Mouse (Mus musculus) thymus, adult 2 months (tissue): Measurements from ENCODE around the gene Cox7a2.

Experiments
- CTCF ChIP-seq: fragments of 200-500 bp; IDR thresholded peaks from 2 replicates; pipeline ENCODE4 v1.5.1; 2012; ENCODE audit warnings: mild to moderate bottlenecking, control low read depth, low read length, moderate library complexity, borderline replicate concordance; ENCODE audit not compliant: control insufficient read depth, poor library complexity, insufficient read depth; ENCODE audit errors: extremely low read depth
- POLR2A ChIP-seq: fragments of 200-500 bp; IDR thresholded peaks from 2 replicates; pipeline ENCODE4 v1.6.1; 2012; ENCODE audit warnings: mild to moderate bottlenecking, low read length, control low read depth, moderate library complexity; ENCODE audit not compliant: control insufficient read depth, poor library complexity, insufficient read depth; ENCODE audit errors: extremely low read depth

DNA sequence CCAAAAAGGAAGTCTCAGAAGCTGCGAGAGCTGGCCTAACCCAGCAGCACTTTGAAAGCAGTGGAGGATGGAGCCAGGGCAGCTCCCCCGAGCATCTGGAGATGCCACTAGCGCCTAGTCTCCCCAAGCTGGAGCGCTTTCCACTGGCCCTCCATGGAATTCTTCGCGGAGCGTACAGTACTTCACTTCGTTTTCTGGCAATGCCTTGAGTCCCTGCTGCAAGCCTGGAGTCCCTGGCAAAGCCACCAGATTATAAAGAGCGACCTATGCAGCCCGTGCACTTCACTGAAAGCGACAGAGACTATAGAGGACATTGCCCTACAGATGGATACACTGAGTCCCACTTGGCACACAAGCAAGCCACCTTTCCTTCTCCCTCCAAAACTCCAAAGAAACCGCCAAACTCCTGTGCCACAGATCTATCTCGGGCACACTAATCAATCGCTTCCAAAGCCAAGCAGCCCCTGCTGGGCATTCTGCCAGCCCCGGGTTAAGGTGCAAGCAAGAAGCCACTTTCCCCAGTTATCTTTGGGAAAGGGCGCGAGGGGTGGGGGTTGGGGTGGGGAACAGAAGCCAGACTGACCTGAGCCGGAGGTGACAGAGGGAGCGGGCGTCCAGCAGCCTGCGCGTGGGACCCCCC lies 41.7 kb downstream of the Cox7a2 start:
- TF ChIP-seq CTCF (no peak), POLR2A (no peak)
